Mouse (Mus musculus) kidney, embryonic 16.5 days (tissue): ENCODE measurements at regions not wholly inside any gene's neighbourhood (a gene's known extent, or its start where the extent isn't known, plus 50 kb on each side); places are given as distances from the start of the nearest gene placed in this dataset.

ENCODE experiments used
- ATAC-seq: fragments of 200-750 bp; cut with Nextera tagmentation; 2 replicates; pipeline ENCODE4 v1.8.0; 2017; ENCODE audit warnings: moderate TSS enrichment; ENCODE audit not compliant: low FRiP score, low TSS enrichment
- H3K27ac ChIP-seq: fragments of 300-500 bp; sonication (generic); 2 replicates; pipeline ENCODE4 v1.5.1; 2014; ENCODE audit warnings: low read length
- H3K27me3 ChIP-seq: fragments of 300-500 bp; sonication (generic); 2 replicates; pipeline ENCODE4 v1.6.1; 2014; ENCODE audit warnings: low read length, control low read depth, mixed read lengths; ENCODE audit not compliant: insufficient read depth
- H3K36me3 ChIP-seq: fragments of 300-500 bp; sonication (generic); 2 replicates; pipeline ENCODE4 v1.6.1; 2014; ENCODE audit warnings: low read length, control low read depth, mixed read lengths; ENCODE audit not compliant: insufficient read depth
- H3K4me1 ChIP-seq: fragments of 300-500 bp; sonication (generic); 2 replicates; pipeline ENCODE4 v1.6.1; 2014; ENCODE audit warnings: low read length, control low read depth, mixed read lengths; ENCODE audit not compliant: insufficient read depth
- H3K4me2 ChIP-seq: fragments of 300-500 bp; sonication (generic); replicated peaks from 2 replicates; pipeline ENCODE4 v1.6.1; 2014; ENCODE audit warnings: low read depth, low read length
- H3K4me3 ChIP-seq: fragments of 300-500 bp; sonication (generic); 2 replicates; pipeline ENCODE4 v1.5.1; 2014; ENCODE audit warnings: mild to moderate bottlenecking, low read length
- H3K9ac ChIP-seq: fragments of 300-500 bp; sonication (generic); replicated peaks from 2 replicates; pipeline ENCODE4 v1.6.1; 2014; ENCODE audit warnings: low read length
- H3K9me3 ChIP-seq: fragments of 300-500 bp; sonication (generic); 2 replicates; pipeline ENCODE4 v1.6.1; 2016; ENCODE audit warnings: low read length, control low read depth
- WGBS: fragments of 180-500 bp; shearing (Covaris S2); extraction: QIAGEN DNeasy Blood & Tissue Kit; methylation state at CpG from one replicate; pipeline ENCODE4 v1.1.7; 2014; 5-methylcytosine and 5-hydroxymethylcytosine counted together

GRCm38 (mm10) chr3:149226723-149227122 lies 236.4 kb upstream of the Adgrl2 start:
- no peak for ATAC-seq
- Histone ChIP-seq H3K4me1 (no peaks in the 10 kb centered on the region), H3K4me2 (no peak overlapping the region), H3K27me3 (no peaks in the 10 kb centered on the region), H3K4me3 (no peak overlapping the region), H3K36me3 (no peaks in the 10 kb centered on the region), H3K9ac (no peak overlapping the region), H3K27ac (no peak overlapping the region), H3K9me3 (no peaks in the 10 kb centered on the region)
- 70% methylated on average over 4 of the region's 4 CpGs for WGBS

- H3K27me3 ChIP-seq: no peaks in the 10 kb centered on the region
- no peak overlapping the region for H3K4me2 ChIP-seq
- WGBS: 71% methylated on average over 17 of the region's 17 CpGs
- H3K9ac ChIP-seq: no peak overlapping the region
- H3K4me3 ChIP-seq: no peak overlapping the region
- ATAC-seq: 0 out of 2 replicates have a peak, but pooled peaks have one; percentile 27
- no peak overlapping the region for H3K27ac ChIP-seq
- H3K9me3 ChIP-seq: no peaks in the 10 kb centered on the region
- H3K4me1 ChIP-seq: peaks cover 2% of the 10 kb centered on the region; the same call in 1 of the 2 replicates
- H3K36me3 ChIP-seq: no peaks in the 10 kb centered on the region
Measured at GRCm38 (mm10) chr3:149225684-149226083, 235.3 kb upstream of the Adgrl2 start.

GRCm38 (mm10) chr3:149224271-149224670 lies 233.9 kb upstream of the Adgrl2 start:
- H3K4me2 ChIP-seq: no peak overlapping the region
- H3K9me3 ChIP-seq: no peaks in the 10 kb centered on the region
- H3K27ac ChIP-seq: no peak overlapping the region
- H3K4me1 ChIP-seq: peaks cover 16% of the 10 kb centered on the region
- H3K27me3 ChIP-seq: no peaks in the 10 kb centered on the region
- H3K36me3 ChIP-seq: no peaks in the 10 kb centered on the region
- H3K9ac ChIP-seq: no peak overlapping the region
- no peak for ATAC-seq
- H3K4me3 ChIP-seq: no peak overlapping the region
- 85% methylated on average over 4 of the region's 4 CpGs for WGBS

- H3K9ac ChIP-seq: no peak overlapping the region
- no peak overlapping the region for H3K4me3 ChIP-seq
- no peaks in the 10 kb centered on the region for H3K36me3 ChIP-seq
- H3K9me3 ChIP-seq: no peaks in the 10 kb centered on the region
- 92% methylated on average over 5 of the region's 5 CpGs for WGBS
- ATAC-seq: no peak
- H3K4me1 ChIP-seq: peaks cover 16% of the 10 kb centered on the region
- H3K27me3 ChIP-seq: no peaks in the 10 kb centered on the region
- no peak overlapping the region for H3K27ac ChIP-seq
- no peak overlapping the region for H3K4me2 ChIP-seq
Measured at GRCm38 (mm10) chr3:149223776-149224175, 233.4 kb upstream of the Adgrl2 start.

GRCm38 (mm10) chr3:149220958-149221357 lies 230.6 kb upstream of the Adgrl2 start:
- H3K4me2 ChIP-seq: no peak overlapping the region
- H3K27me3 ChIP-seq: no peaks in the 10 kb centered on the region
- H3K4me3 ChIP-seq: no peak overlapping the region
- H3K9ac ChIP-seq: no peak overlapping the region
- WGBS: 68% methylated on average over 4 of the region's 4 CpGs
- H3K36me3 ChIP-seq: no peaks in the 10 kb centered on the region
- H3K9me3 ChIP-seq: no peaks in the 10 kb centered on the region
- H3K4me1 ChIP-seq: peaks cover 17% of the 10 kb centered on the region
- no peak overlapping the region for H3K27ac ChIP-seq
- no peak for ATAC-seq

GRCm38 (mm10) chr3:149220304-149220951 lies 230.1 kb upstream of the Adgrl2 start:
- Histone ChIP-seq H3K9ac (no peak overlapping the region), H3K9me3 (no peaks in the 10 kb centered on the region), H3K4me2 (no peak overlapping the region), H3K27me3 (no peaks in the 10 kb centered on the region), H3K4me1 (peaks cover 21% of the 10 kb centered on the region), H3K4me3 (no peak overlapping the region), H3K27ac (peak overlapping the region; percentile 49; the same call in 1 of the 2 replicates), H3K36me3 (no peaks in the 10 kb centered on the region)
- ATAC-seq: peak; percentile 91
- 36% methylated on average over 8 of the region's 8 CpGs for WGBS

- H3K4me2 ChIP-seq: no peak overlapping the region
- ATAC-seq: no peak
- WGBS: 51% methylated on average over 14 of the region's 14 CpGs
- H3K4me1 ChIP-seq: peaks cover 21% of the 10 kb centered on the region
- no peak overlapping the region for H3K4me3 ChIP-seq
- H3K27me3 ChIP-seq: no peaks in the 10 kb centered on the region
- no peaks in the 10 kb centered on the region for H3K9me3 ChIP-seq
- H3K27ac ChIP-seq: peak overlapping the region; percentile 49; the same call in 1 of the 2 replicates
- no peaks in the 10 kb centered on the region for H3K36me3 ChIP-seq
- H3K9ac ChIP-seq: no peak overlapping the region
Measured at GRCm38 (mm10) chr3:149219381-149220303, 229.3 kb upstream of the Adgrl2 start.

- no peaks in the 10 kb centered on the region for H3K9me3 ChIP-seq
- H3K27ac ChIP-seq: no peak overlapping the region
- ATAC-seq: no peak
- WGBS: 87% methylated on average over 9 of the region's 9 CpGs
- no peak overlapping the region for H3K9ac ChIP-seq
- no peak overlapping the region for H3K4me3 ChIP-seq
- no peaks in the 10 kb centered on the region for H3K27me3 ChIP-seq
- peaks cover 21% of the 10 kb centered on the region for H3K4me1 ChIP-seq
- H3K4me2 ChIP-seq: no peak overlapping the region
- no peaks in the 10 kb centered on the region for H3K36me3 ChIP-seq
Measured at GRCm38 (mm10) chr3:149217916-149218803, 227.8 kb upstream of the Adgrl2 start.

- Histone ChIP-seq H3K27me3 (no peaks in the 10 kb centered on the region), H3K4me2 (no peak overlapping the region), H3K9ac (no peak overlapping the region), H3K36me3 (no peaks in the 10 kb centered on the region), H3K27ac (no peak overlapping the region), H3K4me3 (no peak overlapping the region), H3K4me1 (peaks cover 21% of the 10 kb centered on the region), H3K9me3 (no peaks in the 10 kb centered on the region)
- ATAC-seq: no peak
- 80% methylated on average over 11 of the region's 11 CpGs for whole genome bisulfite sequencing
Measured at GRCm38 (mm10) chr3:149216759-149217400, 226.5 kb upstream of the Adgrl2 start.
